Mouse (Mus musculus) kidney, embryonic 14.5 days (tissue): ENCODE data around the gene Ccdc171. TPM values are rescaled to one million over a fixed set of nuclear protein-coding genes. Genes with fewer than 3 reads are reported as not detected.
"Not testable (repeated sequence)": the region's sequence is repeated elsewhere in the genome, so short reads cannot be mapped to it uniquely, and the experiment has no call there.

Experiments
- ATAC-seq: fragments of 200-750 bp; cut with Nextera tagmentation; 2 replicates; pipeline ENCODE4 v1.8.0; 2017; ENCODE audit warnings: moderate number of reproducible peaks, mild to moderate bottlenecking, moderate TSS enrichment, moderate library complexity; ENCODE audit not compliant: low FRiP score, low TSS enrichment
- H3K27ac ChIP-seq: fragments of 300-500 bp; sonication (generic); 2 replicates; pipeline ENCODE4 v1.5.1; 2014; ENCODE audit warnings: low read depth, mild to moderate bottlenecking, low read length, moderate library complexity, mixed read lengths
- H3K27me3 ChIP-seq: fragments of 300-500 bp; sonication (generic); 2 replicates; pipeline ENCODE4 v1.6.1; 2014; ENCODE audit warnings: mild to moderate bottlenecking, low read length; ENCODE audit not compliant: control insufficient read depth, insufficient read depth
- H3K36me3 ChIP-seq: fragments of 300-500 bp; sonication (generic); 2 replicates; pipeline ENCODE4 v1.6.1; 2014; ENCODE audit warnings: low read length, mixed read lengths; ENCODE audit not compliant: control insufficient read depth, insufficient read depth
- H3K4me1 ChIP-seq: fragments of 300-500 bp; sonication (generic); 2 replicates; pipeline ENCODE4 v1.6.1; 2014; ENCODE audit warnings: low read length, mixed read lengths; ENCODE audit not compliant: control insufficient read depth, insufficient read depth
- H3K4me2 ChIP-seq: fragments of 300-500 bp; sonication (generic); replicated peaks from 2 replicates; pipeline ENCODE4 v1.6.1; 2014; ENCODE audit warnings: low read depth, mild to moderate bottlenecking, low read length
- H3K4me3 ChIP-seq: fragments of 300-500 bp; sonication (generic); 2 replicates; pipeline ENCODE4 v1.5.1; 2014; ENCODE audit warnings: mild to moderate bottlenecking, low read length
- H3K9ac ChIP-seq: fragments of 300-500 bp; sonication (generic); 2 replicates; pipeline ENCODE4 v1.6.1; 2014; ENCODE audit warnings: low read depth, mild to moderate bottlenecking, low read length, moderate library complexity
- H3K9me3 ChIP-seq: fragments of 300-500 bp; sonication (generic); 2 replicates; pipeline ENCODE4 v1.6.1; 2016; ENCODE audit warnings: low read length; ENCODE audit not compliant: control insufficient read depth
- WGBS: fragments of 180-500 bp; shearing (Covaris S2); extraction: QIAGEN DNeasy Blood & Tissue Kit; methylation state at CpG from one replicate; pipeline ENCODE4 v1.1.7; 2014; 5-methylcytosine and 5-hydroxymethylcytosine counted together
- polyA plus RNA-seq: library from polyadenylated mRNA; unstranded; fragments of >200 nt; fragmentation: Nextera tagmentation; extraction: Ambion mirVana; gene quantifications from 2 replicates; pipeline ENCODE4 v1.2.1, GENCODE M21; 2014

Ccdc171 gene
- polyA plus RNA-seq, 1 experiment from 2014 or later, result 3.9 TPM

DNA sequence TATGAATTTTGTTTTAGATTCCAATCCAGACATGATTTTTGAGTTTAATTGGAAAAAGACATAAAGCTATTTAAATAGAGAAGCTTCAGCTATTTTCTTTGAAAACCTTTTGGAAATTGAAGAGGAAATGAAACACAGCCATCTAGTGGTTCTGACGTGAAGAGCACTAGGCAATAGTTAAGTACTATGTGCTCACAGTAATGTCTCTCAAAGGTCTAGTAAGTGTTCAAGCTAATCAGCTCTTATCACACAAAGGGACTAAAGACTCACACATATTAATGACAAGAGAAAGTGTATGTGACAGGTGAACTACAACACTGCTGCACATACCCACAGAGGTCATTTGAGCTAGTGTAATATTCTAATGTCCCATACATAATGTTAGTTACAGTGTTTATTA lies 54.8 kb downstream of the Ccdc171 start:
- no peaks in the 10 kb centered on the region for H3K27me3 ChIP-seq
- no peak overlapping the region for H3K4me2 ChIP-seq
- no peaks in the 10 kb centered on the region for H3K4me1 ChIP-seq
- no peak overlapping the region for H3K9ac ChIP-seq
- no peak overlapping the region for H3K4me3 ChIP-seq
- no peaks in the 10 kb centered on the region for H3K9me3 ChIP-seq
- H3K27ac ChIP-seq, result no peak overlapping the region
- no peaks in the 10 kb centered on the region for H3K36me3 ChIP-seq
- 10% methylated on average over 1 of the region's 1 CpGs for WGBS
- no peak for ATAC-seq

DNA sequence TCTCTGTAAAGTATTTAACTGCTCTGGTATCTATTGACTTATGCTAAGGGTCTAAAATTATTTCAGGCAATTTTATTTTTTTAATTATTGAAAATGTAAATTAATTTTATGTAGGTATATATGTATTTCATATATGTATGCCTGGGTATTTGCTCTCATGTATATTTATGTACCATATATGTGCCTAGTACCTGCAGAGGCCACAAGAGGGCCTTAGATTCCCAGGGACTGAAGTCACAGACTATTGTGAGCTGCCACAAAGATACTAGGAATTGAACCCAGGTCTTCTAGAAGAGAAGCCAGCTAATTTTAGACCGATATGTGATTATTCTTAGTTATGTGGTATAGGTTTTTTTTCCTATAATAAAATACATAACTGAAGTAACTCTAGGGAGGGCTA lies 62.2 kb downstream of the Ccdc171 start:
- H3K9me3 ChIP-seq, result no peaks in the 10 kb centered on the region
- H3K27me3 ChIP-seq, result no peaks in the 10 kb centered on the region
- no peaks in the 10 kb centered on the region for H3K4me1 ChIP-seq
- no peak overlapping the region for H3K4me3 ChIP-seq
- WGBS, result 100% methylated on average over 1 of the region's 1 CpGs
- H3K4me2 ChIP-seq, result no peak overlapping the region
- no peak overlapping the region for H3K27ac ChIP-seq
- H3K9ac ChIP-seq, result no peak overlapping the region
- H3K36me3 ChIP-seq, result no peaks in the 10 kb centered on the region
- no peak for ATAC-seq

DNA sequence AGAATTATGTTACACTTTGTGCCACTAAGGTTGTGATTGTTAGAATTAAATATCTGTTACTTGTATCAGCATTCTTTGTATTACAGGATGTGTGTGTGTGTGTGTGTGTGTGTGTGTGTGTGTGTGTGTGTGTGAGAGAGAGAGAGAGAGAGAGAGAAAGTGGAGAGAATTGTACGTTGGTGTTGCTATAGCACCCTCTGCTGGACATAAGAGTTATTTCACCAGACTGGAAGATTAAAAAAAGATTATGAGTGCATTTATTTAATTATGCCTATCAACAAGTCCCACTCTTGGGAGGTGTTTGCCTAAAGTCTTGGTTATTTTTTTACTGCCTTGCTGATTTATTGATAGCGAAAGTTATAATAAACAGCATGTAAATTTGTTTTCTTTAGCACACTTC lies 71.1 kb downstream of the Ccdc171 start:
- Histone ChIP-seq H3K27me3 (no peaks in the 10 kb centered on the region), H3K4me1 (no peaks in the 10 kb centered on the region), H3K9me3 (no peaks in the 10 kb centered on the region), H3K36me3 (no peaks in the 10 kb centered on the region), H3K4me3 (no peak overlapping the region), H3K9ac (no peak overlapping the region), H3K4me2 (no peak overlapping the region), H3K27ac (no peak overlapping the region)
- ATAC-seq, result no peak
- 29% methylated on average over 2 of the region's 2 CpGs for WGBS

DNA sequence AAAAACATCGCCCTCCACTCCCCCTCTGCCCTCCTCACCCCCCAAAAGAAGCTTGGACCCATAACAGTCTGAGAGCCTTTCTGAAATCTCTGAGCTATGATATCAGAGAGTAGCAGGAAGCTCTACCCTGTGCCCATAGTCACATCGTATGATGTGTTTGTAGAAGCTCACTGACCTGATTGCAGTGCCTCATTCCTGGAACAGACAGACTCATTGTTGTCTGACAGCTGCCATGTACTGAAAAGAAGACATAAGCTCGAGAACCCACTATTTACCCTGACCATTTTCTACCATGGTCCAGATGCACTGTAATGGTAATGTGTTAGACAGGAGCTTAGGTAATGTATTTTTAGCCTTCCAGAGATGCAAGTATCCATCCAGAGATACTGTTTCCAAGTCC lies 85.8 kb downstream of the Ccdc171 start:
- H3K4me3 ChIP-seq, result no peak overlapping the region
- H3K9ac ChIP-seq, result no peak overlapping the region
- no peaks in the 10 kb centered on the region for H3K4me1 ChIP-seq
- no peak overlapping the region for H3K27ac ChIP-seq
- no peaks in the 10 kb centered on the region for H3K9me3 ChIP-seq
- WGBS, result 84% methylated on average over 3 of the region's 3 CpGs
- ATAC-seq, result no peak
- H3K4me2 ChIP-seq, result no peak overlapping the region
- H3K27me3 ChIP-seq, result no peaks in the 10 kb centered on the region
- H3K36me3 ChIP-seq, result no peaks in the 10 kb centered on the region

DNA sequence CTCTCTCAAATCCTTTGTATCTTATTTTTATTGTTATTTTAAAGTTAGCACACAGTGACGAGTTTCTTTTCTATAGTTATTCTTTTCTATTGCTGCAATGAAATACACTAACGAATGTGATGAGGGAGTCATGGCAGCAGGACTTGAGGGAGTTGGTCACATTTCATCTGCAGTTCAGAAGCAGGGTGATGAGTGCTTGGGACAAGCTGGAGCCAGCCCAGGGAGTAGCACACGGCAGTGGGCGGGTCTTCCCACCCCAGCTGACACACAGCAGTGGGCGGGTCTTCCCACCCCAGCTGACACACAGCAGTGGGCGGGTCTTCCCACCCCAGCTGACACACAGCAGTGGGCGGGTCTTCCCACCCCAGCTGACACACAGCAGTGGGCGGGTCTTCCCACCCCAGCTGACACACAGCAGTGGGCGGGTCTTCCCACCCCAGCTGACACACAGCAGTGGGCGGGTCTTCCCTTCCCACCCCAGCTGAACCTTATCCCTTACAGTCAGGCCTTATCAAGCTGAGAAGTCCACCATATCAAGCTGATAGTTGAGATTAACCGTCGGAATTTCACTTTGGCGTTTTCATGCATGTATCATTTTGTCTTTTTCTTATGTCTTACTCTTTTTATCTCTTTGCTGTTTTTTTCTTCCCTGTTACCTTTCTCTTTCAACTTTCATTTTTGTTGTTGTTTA lies 97.8 kb downstream of the Ccdc171 start:
- not testable (repeated sequence) for H3K4me2 ChIP-seq

DNA sequence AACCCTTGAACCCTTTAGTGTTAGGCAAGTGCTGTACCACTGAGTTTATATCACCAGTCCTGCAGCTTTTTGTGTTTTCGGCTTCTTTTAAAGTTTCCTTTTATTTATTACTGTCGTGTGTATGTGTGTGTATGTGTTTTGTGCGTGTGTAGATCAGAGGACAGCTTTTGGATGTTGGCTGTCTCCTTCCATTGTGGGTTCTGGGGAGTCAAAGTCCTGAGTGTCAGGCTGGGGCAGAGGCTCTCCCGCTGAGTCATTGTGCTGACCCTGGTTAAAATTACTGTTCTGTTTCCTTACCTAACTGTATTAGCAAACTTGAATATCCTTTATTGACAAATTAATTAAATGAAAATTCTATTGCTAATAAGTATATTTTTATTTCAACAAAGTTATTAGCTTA lies 98.4 kb downstream of the Ccdc171 start:
- Histone ChIP-seq H3K4me2 (no peak overlapping the region), H3K4me3 (no peak overlapping the region), H3K27ac (no peak overlapping the region), H3K36me3 (no peaks in the 10 kb centered on the region), H3K9me3 (no peaks in the 10 kb centered on the region), H3K4me1 (no peaks in the 10 kb centered on the region), H3K9ac (no peak overlapping the region), H3K27me3 (no peaks in the 10 kb centered on the region)
- no peak for ATAC-seq
- 94% methylated on average over 4 of the region's 4 CpGs for WGBS

More for the DNA sequence above, 97.8 kb downstream of the Ccdc171 start:
- not testable (repeated sequence) for H3K36me3 ChIP-seq, H3K4me1 ChIP-seq, H3K27ac ChIP-seq, ATAC-seq, H3K9ac ChIP-seq, H3K4me3 ChIP-seq, H3K27me3 ChIP-seq, H3K9me3 ChIP-seq
- WGBS, result 28% methylated on average over 10 of the region's 13 CpGs

DNA sequence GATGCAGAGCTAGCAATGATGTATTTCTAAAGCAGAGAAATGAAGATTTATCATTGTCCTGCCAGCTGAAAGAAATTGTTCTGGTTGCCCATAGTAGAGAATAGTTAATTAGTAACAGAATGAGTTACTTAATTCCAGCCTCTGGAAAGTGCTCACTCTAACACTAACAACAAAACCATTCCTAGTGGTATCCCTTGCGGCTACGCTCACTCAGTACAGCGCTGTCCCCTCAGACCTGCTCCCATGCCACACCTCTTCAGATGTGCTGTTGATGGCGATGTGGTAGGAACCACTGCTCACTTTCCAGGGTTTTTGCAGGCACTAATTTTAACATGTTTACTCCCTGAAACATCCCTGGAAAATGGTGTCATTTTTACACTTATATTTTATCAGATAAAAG lies 126.1 kb downstream of the Ccdc171 start:
- H3K4me1 ChIP-seq, result 0 out of 2 replicates have a peak, but pooled peaks cover under 1% of the 10 kb centered on the region
- ATAC-seq, result no peak
- no peak overlapping the region for H3K9ac ChIP-seq
- no peaks in the 10 kb centered on the region for H3K36me3 ChIP-seq
- H3K4me2 ChIP-seq, result no peak overlapping the region
- 80% methylated on average over 4 of the region's 4 CpGs for WGBS
- H3K9me3 ChIP-seq, result no peaks in the 10 kb centered on the region
- no peak overlapping the region for H3K4me3 ChIP-seq
- no peaks in the 10 kb centered on the region for H3K27me3 ChIP-seq
- H3K27ac ChIP-seq, result no peak overlapping the region

DNA sequence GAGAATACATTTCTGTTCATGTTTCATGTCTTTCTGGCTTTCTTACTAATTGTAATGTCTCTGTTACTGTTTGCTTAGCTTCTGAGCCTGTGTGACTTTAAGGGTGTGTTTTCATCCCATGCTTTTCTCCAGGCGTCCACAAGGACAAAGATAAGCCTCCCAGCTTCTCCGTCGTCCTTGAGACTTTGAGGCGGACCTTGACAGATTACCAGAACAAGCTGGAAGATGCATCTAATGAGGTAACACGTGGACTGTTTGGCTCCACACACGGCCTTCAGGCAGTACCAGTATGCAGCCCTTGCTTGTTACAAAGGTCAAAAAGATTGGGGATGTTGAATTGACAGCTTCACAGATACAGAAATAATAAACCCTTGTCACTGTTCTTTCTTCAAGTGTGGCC lies 130.1 kb downstream of the Ccdc171 start:
- Histone ChIP-seq H3K4me1 (0 out of 2 replicates have a peak, but pooled peaks cover 9% of the 10 kb centered on the region), H3K4me3 (no peak overlapping the region), H3K36me3 (no peaks in the 10 kb centered on the region), H3K4me2 (no peak overlapping the region), H3K9me3 (no peaks in the 10 kb centered on the region), H3K27ac (no peak overlapping the region; the same call in 1 of the 2 replicates), H3K27me3 (no peaks in the 10 kb centered on the region), H3K9ac (no peak overlapping the region)
- WGBS, result 60% methylated on average over 6 of the region's 6 CpGs
- ATAC-seq, result no peak

DNA sequence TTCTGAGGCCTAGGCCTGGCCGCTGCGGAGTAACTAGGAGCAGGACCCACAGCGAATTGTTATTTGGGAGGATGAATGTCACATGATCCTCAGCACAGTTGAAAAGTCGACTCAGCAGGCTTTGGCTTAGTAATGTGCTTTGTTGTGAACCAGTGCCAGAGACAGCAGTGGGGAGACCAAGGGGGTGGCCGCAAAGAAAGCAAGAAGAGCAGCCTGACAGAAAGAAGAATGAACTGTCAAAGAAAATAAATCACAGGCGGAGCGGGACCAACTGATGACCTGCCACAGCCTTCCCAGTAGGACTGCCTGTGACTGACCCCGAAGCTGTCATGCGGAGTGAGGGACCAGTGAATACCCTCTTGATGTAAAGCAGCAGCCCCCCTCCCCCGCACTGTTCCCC lies 131.2 kb downstream of the Ccdc171 start:
- Histone ChIP-seq H3K36me3 (no peaks in the 10 kb centered on the region), H3K4me3 (0 out of 2 replicates have a peak overlapping the region, but pooled peaks have one; percentile 1), H3K4me2 (peak overlapping the region; percentile 28; the same call in 1 of the 2 replicates), H3K4me1 (0 out of 2 replicates have a peak, but pooled peaks cover 9% of the 10 kb centered on the region), H3K9ac (peak overlapping the region; percentile 12; the same call in 1 of the 2 replicates), H3K27ac (peak overlapping the region; percentile 30; the same call in 1 of the 2 replicates), H3K9me3 (no peaks in the 10 kb centered on the region), H3K27me3 (no peaks in the 10 kb centered on the region)
- 10% methylated on average over 10 of the region's 10 CpGs for WGBS
- ATAC-seq, result peak; percentile 91
